Mouse (Mus musculus) lung, adult 2 months (tissue): ENCODE results near the gene Sema3f.

Experiments
- CTCF ChIP-seq: fragments of 200-500 bp; IDR thresholded peaks from 2 replicates; pipeline ENCODE4 v1.5.1; 2011; ENCODE audit warnings: mild to moderate bottlenecking, low read length, control low read depth; ENCODE audit not compliant: insufficient read depth
- POLR2A ChIP-seq: fragments of 200-500 bp; IDR thresholded peaks from 2 replicates; pipeline ENCODE4 v1.6.1; 2011; ENCODE audit warnings: low read depth, mild to moderate bottlenecking, control low read depth, low read length, borderline replicate concordance; ENCODE audit errors: extremely low read depth

- TF ChIP-seq POLR2A = no peak
- TF ChIP-seq CTCF = no peak
These were observed 60.0 kb downstream of the Sema3f start for GRCm38 (mm10) chr9:107650225-107650624.
